Comparison of ENCODE assay signal across 3 mouse cellular contexts in the genomic region with DNA sequence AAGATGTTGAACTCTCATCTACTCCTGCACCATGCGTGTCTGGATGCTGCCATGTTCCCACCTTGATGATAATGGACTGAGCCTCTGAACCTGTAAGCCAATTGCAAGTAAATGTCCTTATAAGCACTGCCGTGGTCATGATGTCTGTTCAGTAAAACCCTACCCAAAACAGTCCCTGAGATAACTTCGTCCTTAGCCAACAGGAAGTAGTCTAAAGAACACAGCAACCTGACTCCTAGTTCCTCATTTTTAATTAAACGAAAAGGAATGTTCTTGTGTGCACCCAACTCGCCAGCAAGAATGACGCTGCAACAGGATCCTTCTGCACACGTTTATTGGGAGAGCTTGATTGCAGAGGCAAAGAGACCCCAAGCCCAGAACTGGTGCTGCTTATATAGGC. TPM values are rescaled to one million over a fixed set of nuclear protein-coding genes. Genes with fewer than 3 reads are reported as not detected.
"Had no signal": no experiment of that assay in that cellular context is flagged by ENCODE, and none has a peak within 500 bp of the region (broad histone marks: within the 10 kb centered on the region; RNA-seq: fewer than 3 reads in every experiment).

No protein-coding gene starts in this region.

RNA-seq across cellular contexts. Expression of a gene that starts 22.2 kb away (rescaled TPM):
- total RNA-seq: monocyte, adult 5-6 weeks; neutrophil, adult 5-6 weeks had no signal
- polyA plus RNA-seq: macrophage had no signal
